Mouse (Mus musculus) heart, postnatal 36 days (tissue): ENCODE measurements around the gene Mrgpre. TPM values are rescaled to one million over a fixed set of nuclear protein-coding genes. Genes with fewer than 3 reads are reported as not detected.

Experiments
- DNase-seq, 2 experiments: peaks; one replicate each; pipeline ENCODE4 v3.0.0; 2021 to 2022
- intact Hi-C: fragments of 180-260 bp; cut with DNase I; formaldehyde crosslinking; loops from one replicate; pipeline ENCODE4 v1.15.1; 2025
- total RNA-seq, 2 experiments: library from RNA; stranded (reverse); gene quantifications; 2 replicates each; pipeline ENCODE4 v1.2.3; 2021

Gene Mrgpre
- total RNA-seq = 1 to 10 TPM; 1.2 to 1.4 TPM

- DNase-seq = peak; percentile 79 to 83
- intact Hi-C loops = no loop called here
Measured at GRCm38 (mm10) chr7:143783996-143784829, at the start of gene Mrgpre. Gene Mrgpre, minus strand, starts transcription at chr7:143784500.

GRCm38 (mm10) chr7:143833581-143834190, 49.4 kb upstream of the Mrgpre start:
- no peak for DNase-seq
- intact Hi-C loops = loop anchor here (10.0 kb wide), 1 partner anchor 241 kb away; no protein-coding TSS in a partner anchor

- intact Hi-C loops = loop anchor here (10.0 kb wide), 1 partner anchor 242 kb away; no protein-coding TSS in a partner anchor
- DNase-seq = no peak
Measured at GRCm38 (mm10) chr7:143832611-143833010, 48.3 kb upstream of the Mrgpre start.

GRCm38 (mm10) chr7:143832196-143832595, 47.9 kb upstream of the Mrgpre start:
- intact Hi-C loops = loop anchor here (10.0 kb wide), 1 partner anchor 243 kb away; no protein-coding TSS in a partner anchor
- DNase-seq = no peak

GRCm38 (mm10) chr7:143830399-143830798, 46.1 kb upstream of the Mrgpre start:
- DNase-seq = no peak
- intact Hi-C loops = loop anchor here (10.0 kb wide), 1 partner anchor 244 kb away; no protein-coding TSS in a partner anchor

- intact Hi-C loops = loop anchor here (1.0 to 10.0 kb wide), 2 partner anchors 78 to 245 kb away; no protein-coding TSS in a partner anchor
- DNase-seq = peak; percentile 89 to 90
Measured at GRCm38 (mm10) chr7:143829504-143830331, 45.4 kb upstream of the Mrgpre start.

GRCm38 (mm10) chr7:143826985-143827384, 42.7 kb upstream of the Mrgpre start:
- DNase-seq = no peak
- intact Hi-C loops = no loop called here

- intact Hi-C loops = no loop called here
- no peak for DNase-seq
Measured at GRCm38 (mm10) chr7:143823266-143823605, 38.9 kb upstream of the Mrgpre start.

GRCm38 (mm10) chr7:143822375-143823265, 38.3 kb upstream of the Mrgpre start, which contains the start of the genes Nadsyn1 and Dhcr7:
Gene Nadsyn1, minus strand, starts transcription at chr7:143822849.
Gene Dhcr7, plus strand, starts transcription at chr7:143823145.
- DNase-seq = peak; percentile 98 to 99
- intact Hi-C loops = no loop called here

- intact Hi-C loops = no loop called here
- DNase-seq = no peak
Measured at GRCm38 (mm10) chr7:143821241-143821640, 36.9 kb upstream of the Mrgpre start.

GRCm38 (mm10) chr7:143819201-143819600, 34.9 kb upstream of the Mrgpre start:
- DNase-seq = no peak
- intact Hi-C loops = no loop called here

GRCm38 (mm10) chr7:143808909-143809308, 24.6 kb upstream of the Mrgpre start:
- no peak for DNase-seq
- intact Hi-C loops = no loop called here

- DNase-seq = no peak
- intact Hi-C loops = no loop called here
Measured at GRCm38 (mm10) chr7:143805199-143805624, 20.9 kb upstream of the Mrgpre start.

GRCm38 (mm10) chr7:143801195-143802065, 17.1 kb upstream of the Mrgpre start:
- intact Hi-C loops = no loop called here
- no peak for DNase-seq

- intact Hi-C loops = no loop called here
- no peak for DNase-seq
Measured at GRCm38 (mm10) chr7:143800770-143801169, 16.5 kb upstream of the Mrgpre start.

- intact Hi-C loops = no loop called here
- DNase-seq = no peak
Measured at GRCm38 (mm10) chr7:143798783-143799182, 14.5 kb upstream of the Mrgpre start.

GRCm38 (mm10) chr7:143793121-143793520, 8.8 kb upstream of the Mrgpre start:
- DNase-seq = no peak
- intact Hi-C loops = no loop called here

GRCm38 (mm10) chr7:143792336-143792985, 8.2 kb upstream of the Mrgpre start:
- intact Hi-C loops = no loop called here
- DNase-seq = no peak
